Mouse (Mus musculus) CD4-positive, CD25-positive, alpha-beta regulatory T cell, adult 4 months (primary cell): ENCODE measurements around the gene Krt23. TPM values are rescaled to one million over a fixed set of nuclear protein-coding genes. Genes with fewer than 3 reads are reported as not detected.

Experiments used
- ATAC-seq: one replicate; pipeline ENCODE4 v1.8.0; 2017
- polyA plus RNA-seq, 2 experiments: library from polyadenylated mRNA; unstranded; fragments of 100-300 nt; shearing (Covaris generic); gene quantifications; one replicate each; pipeline ENCODE4 v1.2.1; 2017

The Krt23 gene
- polyA plus RNA-seq, 2 experiments from 2014 or later = not detected

- ATAC-seq = no peak
Measured at GRCm38 (mm10) chr11:99448769-99449168, 44.2 kb downstream of the Krt23 start.

- no peak for ATAC-seq
Measured at GRCm38 (mm10) chr11:99441220-99441619, 51.7 kb downstream of the Krt23 start.

DNA sequence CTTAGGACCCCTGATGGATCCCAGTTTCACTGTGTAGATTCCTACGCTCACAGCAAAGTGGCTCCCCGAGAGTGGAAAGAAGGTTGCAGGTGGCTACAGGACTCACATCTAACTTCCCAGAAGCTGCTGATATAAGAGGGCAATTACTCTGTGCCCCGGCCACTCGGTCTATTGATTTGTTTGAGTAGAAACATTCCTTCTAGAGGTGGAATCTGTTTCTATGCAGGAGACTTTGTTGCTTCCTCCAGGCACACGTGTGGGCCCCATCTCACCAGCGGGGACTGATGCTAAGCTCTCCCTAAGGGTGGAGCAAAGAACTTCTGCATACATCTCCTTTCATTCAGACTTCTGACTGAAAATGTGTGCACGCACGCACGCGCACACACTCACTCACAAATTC lies 53.5 kb downstream of the Krt23 start:
- ATAC-seq = no peak

- ATAC-seq = no peak
Measured at GRCm38 (mm10) chr11:99437972-99438371, 55.0 kb downstream of the Krt23 start, which contains the start of gene Krt20. Gene Krt20 (minus strand): TSS chr11:99438150.

GRCm38 (mm10) chr11:99436625-99437024 lies 56.3 kb downstream of the Krt23 start:
- no peak for ATAC-seq

DNA sequence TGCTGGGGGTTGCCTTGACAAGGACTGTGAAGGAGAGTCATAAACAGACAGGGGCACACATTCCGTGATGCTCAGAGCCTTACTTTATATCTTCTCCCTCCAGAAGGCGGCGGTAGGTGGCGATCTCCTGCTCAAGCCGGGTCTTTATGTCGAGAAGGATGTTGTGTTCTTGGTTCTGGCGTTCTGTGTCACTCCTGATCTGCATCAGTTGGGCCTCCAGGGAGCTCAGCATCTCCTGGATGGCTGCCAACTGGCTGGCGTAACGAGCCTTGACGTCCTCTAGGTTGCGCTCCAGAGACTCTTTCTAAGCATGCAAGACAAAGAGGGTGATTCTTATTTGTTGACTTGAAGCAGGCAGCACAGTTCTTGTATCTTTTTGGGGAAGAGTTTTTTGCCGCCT lies 62.3 kb downstream of the Krt23 start:
- no peak for ATAC-seq

Other genes with a start within 250 kb of the Krt23 start
- 1 to 10 TPM; 1.4 to 2.1 TPM for gene Krt222, start 249.1 kb downstream of the Krt23 start, polyA plus RNA-seq
- gene Krt24, start 207.9 kb downstream of the Krt23 start, polyA plus RNA-seq = not detected
- not detected for gene Krt25, start 170.2 kb downstream of the Krt23 start, polyA plus RNA-seq
- not detected for gene Krt26, start 155.2 kb downstream of the Krt23 start, polyA plus RNA-seq
- gene Krt27, start 142.0 kb downstream of the Krt23 start, polyA plus RNA-seq = not detected
- not detected for gene Krt28, start 118.2 kb downstream of the Krt23 start, polyA plus RNA-seq
- 1 to 10 TPM; 8.8 to 9.7 TPM for gene Krt10, start 103.8 kb downstream of the Krt23 start, polyA plus RNA-seq
- not detected for gene Krt12, start 70.9 kb downstream of the Krt23 start, polyA plus RNA-seq
- gene Krt20, start 55.0 kb downstream of the Krt23 start, polyA plus RNA-seq = not detected
- not detected for gene Krt39, start 28.2 kb upstream of the Krt23 start, polyA plus RNA-seq
- not detected for gene Krt40, start 50.0 kb upstream of the Krt23 start, polyA plus RNA-seq
- not detected for gene Krtap3-3, start 57.7 kb upstream of the Krt23 start, polyA plus RNA-seq
- not detected for gene Krtap3-2, start 63.7 kb upstream of the Krt23 start, polyA plus RNA-seq
- gene Gm11939, start 66.3 kb upstream of the Krt23 start, polyA plus RNA-seq = not detected
- not detected for gene Krtap3-1, start 73.5 kb upstream of the Krt23 start, polyA plus RNA-seq
- gene Krtap1-5, start 87.9 kb upstream of the Krt23 start, polyA plus RNA-seq = not detected
- not detected for gene Krtap1-4, start 90.5 kb upstream of the Krt23 start, polyA plus RNA-seq
- gene Krtap1-3, start 98.2 kb upstream of the Krt23 start, polyA plus RNA-seq = not detected
- gene Krtap9-3, start 105.0 kb upstream of the Krt23 start, polyA plus RNA-seq = not detected
- not detected for gene Gm11938, start 110.2 kb upstream of the Krt23 start, polyA plus RNA-seq
- not detected for gene Gm11937, start 117.1 kb upstream of the Krt23 start, polyA plus RNA-seq
- not detected for gene Krtap2-4, start 121.7 kb upstream of the Krt23 start, polyA plus RNA-seq
- gene Gm11562, start 127.3 kb upstream of the Krt23 start, polyA plus RNA-seq = not detected
- gene Krtap4-1, start 135.1 kb upstream of the Krt23 start, polyA plus RNA-seq = not detected
- gene Krtap4-2, start 141.9 kb upstream of the Krt23 start, polyA plus RNA-seq = not detected
- not detected for gene Krtap4-7, start 151.0 kb upstream of the Krt23 start, polyA plus RNA-seq
- not detected for gene Gm11555, start 157.1 kb upstream of the Krt23 start, polyA plus RNA-seq
- gene Gm11563, start 165.8 kb upstream of the Krt23 start, polyA plus RNA-seq = not detected
- not detected for gene Krtap4-6, start 172.8 kb upstream of the Krt23 start, polyA plus RNA-seq
- not detected for gene Gm14190, start 197.6 kb upstream of the Krt23 start, polyA plus RNA-seq
- not detected for gene Gm14180, start 241.2 kb upstream of the Krt23 start, polyA plus RNA-seq